Mouse (Mus musculus) liver, embryonic 14.5 days (tissue): ENCODE measurements around the gene Grcc10.

Source experiments
- CTCF ChIP-seq: IDR thresholded peaks from 2 replicates; pipeline ENCODE4 v1.5.1; 2016; ENCODE audit warnings: antibody characterized with exemption, low read depth, control low read depth
- EP300 ChIP-seq: IDR thresholded peaks from 2 replicates; pipeline ENCODE4 v1.6.1; 2016; ENCODE audit warnings: antibody characterized with exemption, low read depth

- no peak for TF ChIP-seq CTCF
- TF ChIP-seq EP300: no peak
Observed at GRCm38 (mm10) chr6:124780917-124781316, 39.7 kb upstream of the Grcc10 start.
